Mouse (Mus musculus) lung, postnatal 4 days (tissue): ENCODE results near the gene Cuedc1.
"Not testable (repeated sequence)": the region's sequence is repeated elsewhere in the genome, so short reads cannot be mapped to it uniquely, and the experiment has no call there.

Source experiments
- DNase-seq, 2 experiments: peaks; one replicate each; pipeline ENCODE4 v3.0.0; 2021

Gene Cuedc1

GRCm38 (mm10) chr11:88204593-88205368 lies 106.9 kb downstream of the Cuedc1 start:
- DNase-seq = no peak

- DNase-seq = not testable (repeated sequence)
These were observed 108.7 kb downstream of the Cuedc1 start for GRCm38 (mm10) chr11:88206576-88206975.

GRCm38 (mm10) chr11:88207697-88208096 lies 109.8 kb downstream of the Cuedc1 start:
- DNase-seq = no peak

GRCm38 (mm10) chr11:88211824-88212582 lies 114.1 kb downstream of the Cuedc1 start:
- no peak for DNase-seq

GRCm38 (mm10) chr11:88213757-88214156 lies 115.9 kb downstream of the Cuedc1 start:
- DNase-seq = peak; percentile 34 to 51

GRCm38 (mm10) chr11:88214881-88215831 lies 117.3 kb downstream of the Cuedc1 start:
- peak; percentile 32 to 41 for DNase-seq

- peak in 1 of 2 experiments; percentile 67 for DNase-seq
These were observed 118.4 kb downstream of the Cuedc1 start for GRCm38 (mm10) chr11:88216231-88216685.

GRCm38 (mm10) chr11:88218155-88218554 lies 120.3 kb downstream of the Cuedc1 start:
- no peak for DNase-seq

- no peak for DNase-seq
These were observed 120.7 kb downstream of the Cuedc1 start for GRCm38 (mm10) chr11:88218586-88218985.

- DNase-seq = no peak
These were observed 124.1 kb downstream of the Cuedc1 start for GRCm38 (mm10) chr11:88221929-88222475.

GRCm38 (mm10) chr11:88227001-88227957 lies 129.4 kb downstream of the Cuedc1 start:
- no peak for DNase-seq

GRCm38 (mm10) chr11:88231213-88231790 lies 133.4 kb downstream of the Cuedc1 start:
- no peak for DNase-seq

- peak; percentile 25 to 56 for DNase-seq
These were observed 135.9 kb downstream of the Cuedc1 start for GRCm38 (mm10) chr11:88233528-88234427.

GRCm38 (mm10) chr11:88234789-88235188 lies 136.9 kb downstream of the Cuedc1 start:
- DNase-seq = no peak

- DNase-seq = peak; percentile 67 to 70
These were observed 137.7 kb downstream of the Cuedc1 start for GRCm38 (mm10) chr11:88235221-88236203.

GRCm38 (mm10) chr11:88240275-88240674 lies 142.4 kb downstream of the Cuedc1 start:
- no peak for DNase-seq

GRCm38 (mm10) chr11:88240736-88241353 lies 143.0 kb downstream of the Cuedc1 start:
- DNase-seq = no peak
